Mouse (Mus musculus): ENCODE results near the gene Antxr2. TPM values are rescaled to one million over a fixed set of nuclear protein-coding genes. Genes with fewer than 3 reads are reported as not detected.

The Antxr2 gene
- total and polyA plus RNA-seq, 3 experiments = 12.4 to 50.1 (median 49.8) TPM

DNA sequence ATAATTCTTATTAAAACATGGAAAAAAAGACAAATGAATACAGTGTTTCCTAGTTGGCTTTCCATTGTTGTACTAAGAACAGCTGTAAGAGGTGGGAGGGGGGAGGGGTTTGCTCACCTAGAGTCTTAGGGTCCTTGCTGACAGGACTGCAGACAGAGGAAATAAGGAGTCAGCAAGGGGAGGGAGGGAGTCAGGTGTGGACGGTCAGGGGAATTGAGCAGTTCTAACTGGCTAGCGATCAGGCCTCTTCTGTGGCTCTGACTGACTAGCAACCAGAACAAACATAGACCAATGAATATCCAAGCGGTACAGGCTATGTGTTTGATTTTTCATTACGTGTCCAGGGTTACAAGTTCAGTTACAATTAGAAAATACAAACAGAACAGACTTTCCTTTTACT, 35.0 kb downstream of the Antxr2 start:
- no peak for DNase-seq

DNA sequence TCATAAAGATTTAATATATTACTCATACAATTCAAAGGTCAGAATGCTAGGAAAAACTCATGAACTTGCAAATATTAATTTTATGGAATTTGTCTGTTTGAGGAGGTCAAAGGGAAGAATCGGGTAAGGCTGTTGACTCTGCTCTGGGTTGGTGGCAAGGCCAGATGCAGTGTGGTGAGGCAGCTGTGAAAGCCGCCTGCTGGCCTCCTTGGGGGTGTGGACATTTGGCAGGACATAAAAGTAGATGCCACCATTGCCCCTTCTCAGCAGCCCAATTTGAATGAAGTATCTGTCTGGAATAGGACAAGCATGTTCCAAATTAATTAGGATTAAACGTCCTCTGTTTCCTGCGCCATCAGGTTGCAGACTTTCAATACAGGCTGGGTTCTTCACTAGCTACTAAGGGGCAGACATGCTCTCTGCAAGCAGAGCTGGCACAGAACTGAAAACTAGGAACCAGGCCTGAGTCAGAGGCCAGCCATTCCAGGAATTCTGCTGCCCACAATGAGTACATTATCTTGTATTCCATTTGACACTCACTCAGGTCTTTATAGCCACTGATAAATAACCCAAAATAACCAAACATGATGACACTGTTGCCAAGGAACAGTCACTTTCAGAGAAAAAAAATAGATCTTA, 44.1 kb downstream of the Antxr2 start:
- peak; percentile 64 for DNase-seq

DNA sequence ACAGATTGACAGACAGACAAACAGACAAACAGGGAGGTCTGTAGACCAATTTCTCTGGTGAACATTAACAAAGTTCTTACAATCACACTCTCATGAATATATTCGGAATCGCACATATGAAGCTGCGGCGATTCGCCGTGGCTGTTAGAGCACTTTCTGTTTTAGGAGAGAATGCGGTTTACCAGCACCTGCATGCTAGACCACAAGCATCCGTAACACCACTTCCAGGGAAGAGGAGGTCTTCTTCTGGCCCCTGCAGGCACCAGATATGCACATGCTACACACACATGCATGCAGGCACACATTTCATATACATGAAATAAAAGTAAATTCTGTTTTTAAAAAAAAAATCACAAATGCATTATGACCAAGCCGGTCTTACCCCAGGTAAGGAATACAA, 47.5 kb downstream of the Antxr2 start:
- no peak for DNase-seq

DNA sequence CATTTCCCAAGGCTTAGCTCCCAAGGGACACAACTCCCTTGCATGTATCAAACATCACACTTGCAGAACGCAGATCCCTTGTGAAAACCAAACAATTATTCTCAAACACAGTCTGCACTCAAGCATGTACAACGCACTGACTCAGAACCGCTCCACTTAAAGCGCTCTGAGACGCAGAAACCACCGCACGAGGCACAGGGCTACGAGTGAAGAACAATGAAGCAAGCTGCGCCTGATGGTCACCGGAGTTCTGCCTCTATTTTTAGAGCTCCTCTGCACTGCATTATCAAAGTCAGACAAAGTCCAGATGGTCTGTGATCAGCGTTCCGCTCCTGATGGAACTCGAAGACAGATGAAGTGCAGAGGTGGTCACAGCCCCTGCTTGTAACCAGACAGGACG, 50.4 kb downstream of the Antxr2 start:
- no peak for DNase-seq

DNA sequence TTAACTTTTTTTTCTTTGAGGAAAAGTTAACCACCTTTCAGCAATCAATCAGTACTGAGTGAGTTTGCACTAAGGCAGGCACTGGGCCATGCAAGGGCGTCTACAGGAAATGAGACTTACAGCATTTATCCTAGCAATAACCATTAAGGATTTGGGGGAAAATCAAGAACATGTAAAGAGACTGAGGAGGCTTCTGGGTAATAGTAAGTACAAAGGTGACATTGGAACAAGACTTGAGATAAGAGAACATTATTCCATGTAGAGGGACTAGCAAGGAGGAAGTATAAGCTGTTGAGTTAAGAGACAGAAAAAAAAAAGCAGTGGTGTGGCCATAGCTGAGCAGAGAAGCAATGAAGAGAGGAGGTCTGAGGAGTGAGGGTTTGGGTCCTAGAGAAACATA, 57.5 kb downstream of the Antxr2 start:
- DNase-seq = no peak

DNA sequence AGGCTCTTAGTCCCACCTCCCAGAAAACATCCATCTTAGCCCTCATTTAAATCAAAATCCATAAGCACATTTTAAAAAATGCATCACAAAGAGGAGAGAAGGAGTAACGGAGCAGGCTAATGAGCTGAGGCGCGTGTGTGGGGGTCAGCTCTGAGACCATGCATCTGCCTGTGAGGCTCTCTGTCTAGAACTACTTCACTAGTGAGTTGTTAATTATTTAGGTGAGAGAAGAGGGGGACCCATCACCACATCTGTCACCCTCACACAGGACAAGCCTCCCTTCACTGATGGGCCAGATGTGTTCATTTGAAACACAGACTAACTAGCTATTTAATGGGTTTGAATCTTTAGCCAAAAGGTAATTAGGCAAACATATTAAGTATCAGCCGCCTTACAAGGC, 58.8 kb downstream of the Antxr2 start:
- DNase-seq = no peak

DNA sequence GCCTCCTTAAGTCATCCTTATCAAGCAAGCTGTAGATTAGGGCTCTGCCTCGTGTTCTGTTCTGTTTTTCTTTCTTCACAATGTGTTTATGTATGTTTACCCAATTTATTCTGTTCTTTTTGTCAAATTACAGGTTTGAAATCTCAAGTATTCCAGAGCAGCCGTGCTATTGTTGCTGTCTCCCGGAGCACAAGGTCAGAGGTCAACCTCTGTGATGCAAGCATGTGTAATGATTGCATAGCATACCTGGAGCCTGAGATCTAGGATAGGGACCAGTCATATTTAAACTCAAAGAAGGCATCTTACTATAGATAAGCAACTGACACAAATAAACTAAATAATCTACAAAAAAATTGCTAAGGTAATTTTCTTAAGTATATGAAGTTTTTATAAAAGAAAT, 59.6 kb downstream of the Antxr2 start:
- no peak for DNase-seq

DNA sequence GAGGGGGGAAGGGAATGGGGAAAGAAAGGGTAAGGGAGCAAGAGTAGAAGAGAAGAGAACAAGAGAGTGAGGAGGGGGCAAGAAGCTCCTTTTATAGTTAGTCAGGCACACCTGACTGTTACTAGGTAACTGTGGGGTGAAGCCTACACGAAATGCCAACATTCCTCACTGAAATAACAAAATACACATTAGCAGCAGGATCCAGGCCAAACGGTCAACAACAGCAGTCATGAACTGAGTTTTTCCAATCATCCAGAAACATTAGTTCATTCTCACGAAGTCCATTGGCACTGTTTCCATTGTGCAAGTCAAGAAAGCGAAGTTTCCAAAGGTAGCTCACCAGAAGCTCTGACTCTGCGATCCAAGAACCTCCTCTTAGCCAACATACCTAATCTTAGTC, 63.8 kb downstream of the Antxr2 start:
- DNase-seq = no peak

DNA sequence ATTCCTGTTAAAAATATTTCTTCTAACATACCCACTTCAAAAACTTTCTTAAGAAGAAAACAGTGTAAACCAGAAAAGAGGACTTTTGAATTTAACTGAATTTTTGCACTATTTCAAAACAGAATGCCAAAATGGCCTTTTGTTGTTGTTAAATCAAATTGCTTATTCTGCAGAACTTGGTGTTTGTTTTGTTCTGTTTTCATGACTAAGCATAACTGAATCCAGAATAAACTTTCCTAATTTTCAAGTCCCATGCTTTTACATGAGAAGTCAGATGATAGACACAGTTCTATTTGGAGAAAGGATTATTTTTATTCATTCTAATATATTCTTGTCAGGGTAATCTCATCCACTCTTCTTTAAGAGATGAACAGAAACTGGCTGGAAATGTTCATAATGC, 64.7 kb downstream of the Antxr2 start:
- no peak for DNase-seq

DNA sequence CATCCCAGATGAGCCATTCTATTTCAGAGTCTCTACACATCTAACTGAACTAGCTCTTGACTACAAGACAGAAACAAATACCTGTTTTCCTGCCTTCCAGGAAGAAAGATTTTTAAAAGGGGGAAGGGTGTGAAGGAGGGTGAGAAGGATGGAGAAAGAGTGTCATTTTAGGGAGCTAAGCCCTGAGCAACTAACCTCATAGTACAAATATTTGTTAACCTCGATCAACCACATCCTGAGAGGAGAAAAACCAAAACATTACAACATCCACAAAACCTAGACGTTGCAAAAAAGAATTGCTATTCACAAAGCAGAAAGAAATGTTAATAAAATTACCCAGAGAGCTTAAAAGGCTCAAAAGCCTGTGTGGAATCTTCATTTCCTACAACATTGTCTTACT, 66.4 kb downstream of the Antxr2 start:
- DNase-seq = no peak

DNA sequence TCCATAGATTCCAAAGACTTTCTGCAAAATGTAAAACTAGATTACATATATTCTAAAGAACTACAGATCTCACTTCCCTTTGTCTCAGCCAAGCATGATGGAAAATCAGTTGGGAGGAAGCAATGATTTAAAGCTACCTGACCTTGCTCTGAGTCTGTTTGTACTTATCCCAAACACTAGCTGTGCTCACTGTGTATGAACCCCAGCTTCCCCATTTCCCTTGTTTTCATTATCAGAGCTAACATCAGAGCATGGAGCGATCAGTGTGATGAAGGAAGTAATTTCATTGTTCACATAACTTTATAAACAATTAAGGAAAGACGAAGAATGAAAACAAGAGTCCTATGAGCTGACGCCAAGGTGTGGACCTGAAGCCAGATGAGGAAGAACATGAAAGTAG, 68.3 kb downstream of the Antxr2 start:
- DNase-seq = no peak

DNA sequence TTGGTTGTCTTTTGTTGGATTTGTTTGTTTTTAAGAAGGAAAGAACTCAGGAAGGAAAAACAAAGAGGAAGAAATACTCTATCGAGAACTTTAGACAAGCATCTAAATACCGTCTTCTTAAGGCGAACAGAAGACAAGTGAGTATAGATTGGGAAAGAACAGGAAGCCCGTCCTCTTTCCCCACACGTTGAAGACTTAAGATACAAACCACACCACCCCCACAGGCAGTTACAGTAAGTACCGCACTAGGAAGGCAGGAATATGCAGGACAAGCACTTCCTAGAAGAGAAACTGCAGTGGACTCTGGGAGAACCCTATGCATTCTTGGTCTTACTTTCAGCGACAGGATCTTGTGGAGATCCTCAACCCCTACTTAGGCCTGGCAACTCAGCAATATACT, 69.1 kb downstream of the Antxr2 start:
- DNase-seq = no peak

DNA sequence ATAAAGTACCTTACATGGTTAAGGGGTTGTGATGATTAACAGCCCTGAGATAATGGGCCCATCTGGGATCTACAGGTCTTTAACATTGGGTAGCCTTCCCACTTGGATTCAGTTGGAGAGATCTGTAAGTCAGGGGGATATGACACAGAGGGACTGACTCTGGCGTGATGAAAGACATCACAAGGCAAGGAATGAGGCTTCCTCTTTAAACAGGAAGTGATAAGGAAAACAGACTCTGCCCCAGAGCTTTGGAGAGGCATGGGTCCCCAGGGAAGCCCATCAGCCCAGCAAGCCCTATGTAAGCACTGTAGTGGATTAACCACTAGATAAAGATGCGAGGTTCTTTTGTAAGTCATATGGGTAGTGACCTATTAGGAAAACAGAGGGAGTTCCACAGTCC, 71.2 kb downstream of the Antxr2 start:
- DNase-seq = no peak

DNA sequence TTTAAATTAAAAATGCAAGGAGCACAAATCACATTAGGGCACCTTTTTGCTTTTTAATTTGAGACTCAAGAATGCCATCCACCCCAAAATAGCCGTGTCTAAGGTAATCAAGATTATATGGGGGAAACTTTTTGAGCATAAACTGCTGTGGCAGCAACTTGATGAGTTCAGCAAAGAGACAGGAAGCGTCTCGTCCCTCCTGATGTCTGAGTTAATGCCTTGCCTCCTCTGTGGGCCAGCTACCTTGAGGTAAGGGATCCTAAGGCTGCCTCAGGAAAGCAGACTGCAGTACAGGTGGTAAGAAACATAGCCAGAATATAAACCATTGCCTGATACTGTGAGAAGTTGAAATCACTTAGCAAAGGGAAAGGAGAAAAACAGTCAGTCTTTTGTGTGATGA, 71.8 kb downstream of the Antxr2 start:
- no peak for DNase-seq

DNA sequence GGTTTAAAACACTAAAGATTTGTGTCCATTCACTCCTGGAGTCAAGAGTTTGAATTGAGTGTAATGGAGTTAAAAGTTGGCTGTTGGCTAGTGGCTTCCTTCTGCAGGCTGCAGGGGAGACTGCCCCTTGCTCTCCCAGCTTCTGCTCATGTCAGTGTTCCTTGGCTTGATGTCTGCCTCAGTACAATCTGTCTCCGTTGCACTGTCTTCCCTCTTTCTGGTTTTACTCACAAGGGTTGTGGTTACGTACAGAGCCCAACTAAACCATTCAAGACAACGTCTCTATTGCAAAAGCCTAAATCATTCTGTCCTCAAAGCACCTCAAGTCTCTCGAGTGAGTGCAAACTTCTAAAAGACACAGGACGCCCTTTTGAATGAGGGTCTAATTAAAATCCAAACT, 73.3 kb downstream of the Antxr2 start:
- no peak for DNase-seq

DNA sequence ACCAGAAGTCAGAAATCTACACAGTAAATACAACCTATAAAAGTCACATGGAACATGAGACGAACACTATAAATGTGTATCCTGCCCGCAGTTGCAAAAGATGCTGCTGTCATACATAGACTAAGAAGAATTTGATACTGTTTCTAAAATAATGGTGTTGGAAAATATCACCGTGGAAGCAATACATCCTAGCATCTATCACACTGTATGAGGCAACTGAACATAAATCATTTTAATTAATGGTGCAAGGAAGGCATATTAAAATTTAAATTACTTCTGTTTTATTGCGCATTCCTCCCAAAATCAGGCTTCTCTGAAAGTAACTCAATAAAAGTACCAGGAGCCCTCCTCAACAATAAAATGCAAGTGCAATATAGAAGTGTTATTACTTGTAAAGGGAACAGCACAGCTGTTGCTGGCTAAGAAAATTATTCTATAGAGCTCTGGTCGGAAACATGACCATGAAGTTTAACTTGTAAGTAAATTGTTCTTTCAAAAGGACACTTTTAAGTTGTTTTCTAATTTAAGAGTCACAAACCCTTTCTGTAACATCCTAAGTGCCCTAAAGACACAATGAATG, 76.6 kb downstream of the Antxr2 start:
- DNase-seq = no peak

DNA sequence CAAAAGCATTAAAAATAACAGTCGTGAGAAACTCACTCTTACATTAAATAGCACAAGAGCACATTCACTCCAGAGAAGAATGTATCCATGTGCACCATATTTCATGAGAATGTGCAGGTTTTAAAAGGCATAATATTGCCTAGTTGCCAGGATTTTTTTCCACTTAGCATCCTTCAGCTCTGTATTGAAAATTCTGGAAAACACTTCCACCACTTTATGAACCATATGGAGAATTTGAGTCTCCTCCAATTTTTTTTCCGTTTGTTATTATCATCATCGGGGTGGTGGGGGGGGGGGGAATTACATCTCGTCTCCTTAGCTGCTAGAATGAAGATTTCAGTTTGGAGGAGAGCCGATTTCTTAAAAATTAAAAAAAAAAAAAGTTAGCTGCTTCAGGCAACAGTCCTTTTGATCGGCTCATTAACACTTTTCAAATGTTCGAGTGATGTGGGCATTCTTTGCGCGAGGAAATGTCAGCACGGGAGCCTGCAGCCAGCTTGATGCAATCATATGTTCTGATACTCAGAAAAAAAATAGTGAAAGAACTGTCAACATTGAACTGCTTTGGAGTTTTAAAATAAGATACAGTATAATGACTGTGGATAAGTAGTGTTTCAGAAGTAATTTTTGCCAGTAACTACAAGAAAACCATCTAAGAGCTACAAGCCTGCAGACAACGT, 77.5 kb downstream of the Antxr2 start:
- DNase-seq = no peak

DNA sequence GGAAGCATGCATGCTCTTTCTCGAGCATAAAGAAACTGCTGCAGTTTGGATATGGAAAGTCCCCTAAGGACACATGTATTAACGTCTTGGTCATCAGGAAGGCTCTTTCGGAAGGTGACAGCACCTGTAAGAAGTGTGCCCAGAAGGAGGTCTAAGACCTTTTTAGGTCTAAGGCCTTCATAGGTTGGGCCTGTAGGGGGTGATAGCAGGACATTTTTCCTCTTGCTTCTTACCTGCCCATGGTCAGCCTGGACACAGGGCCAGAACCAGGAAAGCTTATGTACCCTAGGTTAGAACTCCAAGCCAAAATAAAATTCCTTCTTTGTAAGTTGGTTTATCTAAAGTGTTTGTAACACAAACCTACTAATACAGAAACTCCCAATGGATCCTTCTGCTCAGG, 83.6 kb downstream of the Antxr2 start:
- no peak for DNase-seq

DNA sequence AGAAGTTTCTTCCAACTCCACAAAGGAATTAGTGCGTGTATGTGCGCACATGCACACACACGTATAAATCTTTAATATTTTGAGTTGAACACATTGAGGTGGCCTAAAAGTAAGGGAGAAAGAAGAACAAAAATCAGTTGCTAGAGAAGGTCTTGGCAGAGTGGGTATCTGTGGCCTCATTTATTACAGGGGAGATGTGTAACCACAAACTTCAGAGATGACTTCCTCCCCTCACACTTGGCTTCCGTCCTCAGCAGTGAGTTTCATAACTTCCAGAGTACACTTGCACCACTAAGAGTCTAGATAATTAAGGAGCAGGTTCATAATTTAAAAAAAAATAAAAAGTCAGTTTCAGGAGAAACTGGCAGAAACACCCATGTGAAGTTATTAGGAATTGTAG, 84.6 kb downstream of the Antxr2 start:
- no peak for DNase-seq

DNA sequence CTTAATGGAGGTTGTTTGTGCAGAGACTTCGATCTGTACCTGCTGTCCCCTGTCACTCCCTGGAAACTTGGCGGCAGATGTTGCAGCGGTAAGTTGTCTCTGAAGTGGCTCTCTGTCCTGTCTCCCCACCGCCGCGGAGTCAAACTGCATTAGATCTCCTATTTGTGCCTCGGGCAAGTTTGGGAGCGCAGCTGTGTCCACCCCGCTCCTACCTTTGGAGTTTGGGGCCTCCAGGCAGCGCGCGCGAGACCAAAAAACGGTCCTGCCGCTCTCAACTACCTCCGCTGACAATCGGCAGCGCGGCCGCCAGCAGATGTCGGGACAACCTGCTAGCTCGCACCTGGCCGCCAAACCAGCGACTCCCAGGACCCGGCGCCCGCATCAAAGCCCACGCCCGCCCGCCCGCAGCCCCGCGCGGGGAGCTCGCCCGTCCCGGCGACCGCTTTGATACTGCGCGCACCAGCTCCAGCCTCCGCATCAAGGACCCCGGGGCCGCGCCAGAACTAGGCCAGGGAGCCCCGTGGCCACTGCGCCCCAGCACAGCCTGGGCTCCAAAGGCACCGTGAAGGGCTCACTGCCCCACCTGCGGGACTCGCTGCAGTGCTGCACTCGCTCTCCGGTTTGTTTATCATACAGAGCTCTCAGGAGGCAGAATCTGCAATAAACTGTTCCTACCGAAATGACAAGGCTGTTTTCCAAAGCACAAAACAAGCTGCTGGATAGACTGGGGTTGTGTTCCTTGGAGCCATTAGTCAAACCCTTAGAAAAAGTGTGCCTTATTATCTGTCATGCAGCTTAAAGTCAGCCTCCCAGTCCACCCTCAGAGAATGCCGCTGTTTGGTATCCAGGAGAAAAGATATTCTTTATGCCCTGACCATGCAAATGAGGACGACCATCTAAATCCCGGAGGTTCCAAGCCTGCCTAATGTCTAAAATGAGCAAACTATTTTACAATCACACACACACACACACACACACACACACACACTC, 95.4 kb downstream of the Antxr2 start:
- DNase-seq = peak; percentile 47

DNA sequence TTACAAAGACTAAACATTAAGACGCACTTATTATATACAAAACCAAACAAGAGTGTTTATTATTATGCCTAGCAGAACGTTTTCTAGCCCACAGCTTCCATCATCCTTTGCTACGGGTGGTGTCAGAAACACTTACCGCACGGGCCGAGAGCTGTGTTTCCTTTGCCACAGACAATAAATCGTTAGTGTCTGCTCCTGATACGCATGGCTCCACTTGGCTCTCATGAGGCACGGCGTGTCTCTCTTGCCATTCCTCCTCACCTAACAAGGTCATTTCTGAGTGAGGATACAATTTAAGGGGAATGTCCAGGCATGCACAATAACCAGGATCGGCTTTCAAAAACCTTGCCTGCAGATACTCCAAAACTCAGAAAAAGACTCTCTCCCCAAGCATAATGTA, 113.2 kb downstream of the Antxr2 start:
- no peak for DNase-seq

DNA sequence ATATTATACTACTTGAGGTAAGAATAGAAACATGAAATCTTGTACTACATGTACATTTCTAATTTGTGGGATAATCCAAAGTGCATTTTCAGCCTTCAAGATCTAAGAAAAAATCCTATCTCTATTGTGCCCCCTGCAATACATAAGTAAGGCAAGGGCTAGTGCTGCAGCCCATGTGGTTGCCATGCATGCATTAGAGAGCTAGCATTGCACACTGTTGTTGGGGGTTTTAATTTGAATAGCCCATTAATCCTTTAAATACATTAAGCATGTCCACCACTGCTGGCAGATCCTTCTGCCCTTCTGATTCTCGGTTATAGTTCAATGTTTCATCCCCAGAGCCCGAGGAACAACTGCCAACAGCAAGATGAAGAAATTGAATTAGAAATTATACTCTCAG, 116.0 kb downstream of the Antxr2 start:
- no peak for DNase-seq

DNA sequence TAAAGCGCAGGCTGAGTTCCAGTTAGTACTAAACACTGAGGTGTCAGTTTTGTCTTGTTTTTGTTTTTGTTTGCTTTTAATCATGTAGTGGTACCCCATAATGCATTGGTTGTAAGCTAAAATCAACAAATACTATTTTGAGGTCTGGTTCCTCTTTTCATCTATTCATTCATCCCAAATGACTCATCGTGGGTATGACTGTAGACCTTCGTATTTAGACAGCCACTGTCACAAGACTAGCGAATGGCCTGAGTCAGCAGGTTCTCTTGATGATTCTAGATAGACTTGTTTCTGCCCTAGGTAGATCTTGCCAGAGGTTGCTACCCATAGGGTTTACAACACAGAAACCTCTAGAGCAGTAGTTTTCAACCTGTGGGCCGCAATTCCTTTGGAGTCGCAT, 116.9 kb downstream of the Antxr2 start:
- peak; percentile 16 for DNase-seq
